Mouse (Mus musculus): ENCODE measurements around the gene Csmd2. TPM values are rescaled to one million over a fixed set of nuclear protein-coding genes. Genes with fewer than 3 reads are reported as not detected.

Gene Csmd2
- polyA plus RNA-seq, 1 experiment, result 0.07 TPM

GRCm38 (mm10) chr4:128396616-128397015 lies 409.0 kb downstream of the Csmd2 start:
- Histone ChIP-seq H3K27ac (ENCODE audit: insufficient read depth, low read length) (no peak overlapping the region), H3K27me3 (ENCODE audit: control insufficient read depth, insufficient read depth, low read length) (no peaks in the 10 kb centered on the region)
- 83% methylated on average over 5 of the region's 5 CpGs for WGBS

GRCm38 (mm10) chr4:128397804-128398203 lies 410.1 kb downstream of the Csmd2 start:
- DNase-seq (ENCODE audit: low read depth in 1 of 2, low spot score in 2 of 2), result no peak
- no peak overlapping the region for H3K4me3 ChIP-seq (ENCODE audit: extremely low read depth, insufficient read depth, insufficient read length)
- H3K36me3 ChIP-seq (ENCODE audit: control insufficient read depth, insufficient read depth, low read length), result no peaks in the 10 kb centered on the region
- no peak overlapping the region for H3K27ac ChIP-seq (ENCODE audit: insufficient read depth, low read length)
- TF ChIP-seq CTCF (IDR thresholded peaks at IDR 0.05; ENCODE audit: extremely low read depth, insufficient read depth, insufficient read length, insufficient replicate concordance) (no peak), POLR2A (IDR thresholded peaks at IDR 0.05; ENCODE audit: low read depth, low read length) (no peak)
- 77% methylated on average over 7 of the region's 7 CpGs for WGBS
- no peaks in the 10 kb centered on the region for H3K4me1 ChIP-seq (ENCODE audit: control insufficient read depth, insufficient read depth, insufficient read length)
- no peaks in the 10 kb centered on the region for H3K27me3 ChIP-seq (ENCODE audit: control insufficient read depth, insufficient read depth, low read length)

More at GRCm38 (mm10) chr4:128396616-128397015, 409.0 kb downstream of the Csmd2 start:
- Histone ChIP-seq H3K36me3 (ENCODE audit: control insufficient read depth, insufficient read depth, low read length) (no peaks in the 10 kb centered on the region), H3K4me1 (ENCODE audit: control insufficient read depth, insufficient read depth, insufficient read length) (no peaks in the 10 kb centered on the region), H3K4me3 (ENCODE audit: extremely low read depth, insufficient read depth, insufficient read length) (no peak overlapping the region)
- no peak for TF ChIP-seq CTCF (IDR thresholded peaks at IDR 0.05; ENCODE audit: extremely low read depth, insufficient read depth, insufficient read length, insufficient replicate concordance)
- no peak for TF ChIP-seq POLR2A (IDR thresholded peaks at IDR 0.05; ENCODE audit: low read depth, low read length)
- no peak for DNase-seq (ENCODE audit: low read depth in 1 of 2, low spot score in 2 of 2)

GRCm38 (mm10) chr4:128398948-128399347 lies 411.3 kb downstream of the Csmd2 start:
- DNase-seq (ENCODE audit: low read depth in 1 of 2, low spot score in 2 of 2), result no peak
- H3K36me3 ChIP-seq (ENCODE audit: control insufficient read depth, insufficient read depth, low read length), result no peaks in the 10 kb centered on the region
- H3K27me3 ChIP-seq (ENCODE audit: control insufficient read depth, insufficient read depth, low read length), result no peaks in the 10 kb centered on the region
- no peak overlapping the region for H3K4me3 ChIP-seq (ENCODE audit: extremely low read depth, insufficient read depth, insufficient read length)
- no peaks in the 10 kb centered on the region for H3K4me1 ChIP-seq (ENCODE audit: control insufficient read depth, insufficient read depth, insufficient read length)
- H3K27ac ChIP-seq (ENCODE audit: insufficient read depth, low read length), result no peak overlapping the region
- WGBS, result 73% methylated on average over 7 of the region's 7 CpGs
- TF ChIP-seq CTCF (IDR thresholded peaks at IDR 0.05; ENCODE audit: extremely low read depth, insufficient read depth, insufficient read length, insufficient replicate concordance) (no peak), POLR2A (IDR thresholded peaks at IDR 0.05; ENCODE audit: low read depth, low read length) (no peak)

GRCm38 (mm10) chr4:128400016-128400415 lies 412.4 kb downstream of the Csmd2 start:
- TF ChIP-seq POLR2A (IDR thresholded peaks at IDR 0.05; ENCODE audit: low read depth, low read length) (no peak), CTCF (IDR thresholded peaks at IDR 0.05; ENCODE audit: extremely low read depth, insufficient read depth, insufficient read length, insufficient replicate concordance) (no peak)
- WGBS, result 86% methylated on average over 6 of the region's 6 CpGs
- H3K4me1 ChIP-seq (ENCODE audit: control insufficient read depth, insufficient read depth, insufficient read length), result no peaks in the 10 kb centered on the region
- no peak overlapping the region for H3K4me3 ChIP-seq (ENCODE audit: extremely low read depth, insufficient read depth, insufficient read length)
- no peaks in the 10 kb centered on the region for H3K36me3 ChIP-seq (ENCODE audit: control insufficient read depth, insufficient read depth, low read length)
- no peak overlapping the region for H3K27ac ChIP-seq (ENCODE audit: insufficient read depth, low read length)
- no peaks in the 10 kb centered on the region for H3K27me3 ChIP-seq (ENCODE audit: control insufficient read depth, insufficient read depth, low read length)
- DNase-seq (ENCODE audit: low read depth in 1 of 2, low spot score in 2 of 2), result no peak

- H3K4me1 ChIP-seq (ENCODE audit: control insufficient read depth, insufficient read depth, insufficient read length), result no peaks in the 10 kb centered on the region
- TF ChIP-seq POLR2A (IDR thresholded peaks at IDR 0.05; ENCODE audit: low read depth, low read length), result no peak
- TF ChIP-seq CTCF (IDR thresholded peaks at IDR 0.05; ENCODE audit: extremely low read depth, insufficient read depth, insufficient read length, insufficient replicate concordance), result no peak
- 75% methylated on average over 3 of the region's 3 CpGs for WGBS
These were observed 413.9 kb downstream of the Csmd2 start for GRCm38 (mm10) chr4:128401591-128401990.

GRCm38 (mm10) chr4:128402706-128403105 lies 415.0 kb downstream of the Csmd2 start:
- no peak for TF ChIP-seq POLR2A (IDR thresholded peaks at IDR 0.05; ENCODE audit: low read depth, low read length)
- no peak for TF ChIP-seq CTCF (IDR thresholded peaks at IDR 0.05; ENCODE audit: extremely low read depth, insufficient read depth, insufficient read length, insufficient replicate concordance)
- Histone ChIP-seq H3K4me1 (ENCODE audit: control insufficient read depth, insufficient read depth, insufficient read length) (no peaks in the 10 kb centered on the region), H3K36me3 (ENCODE audit: control insufficient read depth, insufficient read depth, low read length) (no peaks in the 10 kb centered on the region), H3K27ac (ENCODE audit: insufficient read depth, low read length) (no peak overlapping the region), H3K4me3 (ENCODE audit: extremely low read depth, insufficient read depth, insufficient read length) (no peak overlapping the region), H3K27me3 (ENCODE audit: control insufficient read depth, insufficient read depth, low read length) (no peaks in the 10 kb centered on the region)
- DNase-seq (ENCODE audit: low read depth in 1 of 2, low spot score in 2 of 2), result no peak
- 60% methylated on average over 1 of the region's 1 CpGs for WGBS

More at GRCm38 (mm10) chr4:128401591-128401990, 413.9 kb downstream of the Csmd2 start:
- Histone ChIP-seq H3K27me3 (ENCODE audit: control insufficient read depth, insufficient read depth, low read length) (no peaks in the 10 kb centered on the region), H3K27ac (ENCODE audit: insufficient read depth, low read length) (no peak overlapping the region), H3K4me3 (ENCODE audit: extremely low read depth, insufficient read depth, insufficient read length) (no peak overlapping the region), H3K36me3 (ENCODE audit: control insufficient read depth, insufficient read depth, low read length) (no peaks in the 10 kb centered on the region)
- DNase-seq (ENCODE audit: low read depth in 1 of 2, low spot score in 2 of 2), result no peak

- 93% methylated on average over 3 of the region's 3 CpGs for WGBS
- DNase-seq (ENCODE audit: low read depth in 1 of 2, low spot score in 2 of 2), result no peak
- TF ChIP-seq POLR2A (IDR thresholded peaks at IDR 0.05; ENCODE audit: low read depth, low read length) (no peak), CTCF (IDR thresholded peaks at IDR 0.05; ENCODE audit: extremely low read depth, insufficient read depth, insufficient read length, insufficient replicate concordance) (no peak)
- H3K36me3 ChIP-seq (ENCODE audit: control insufficient read depth, insufficient read depth, low read length), result no peaks in the 10 kb centered on the region
- no peak overlapping the region for H3K27ac ChIP-seq (ENCODE audit: insufficient read depth, low read length)
- H3K27me3 ChIP-seq (ENCODE audit: control insufficient read depth, insufficient read depth, low read length), result no peaks in the 10 kb centered on the region
- H3K4me1 ChIP-seq (ENCODE audit: control insufficient read depth, insufficient read depth, insufficient read length), result no peaks in the 10 kb centered on the region
- no peak overlapping the region for H3K4me3 ChIP-seq (ENCODE audit: extremely low read depth, insufficient read depth, insufficient read length)
These were observed 417.9 kb downstream of the Csmd2 start for GRCm38 (mm10) chr4:128405576-128405975.

Measured in spleen, adult 2 months (tissue).